Mouse (Mus musculus) cortical plate, adult 2 months (tissue): ENCODE measurements around the gene Ror1. TPM values are rescaled to one million over a fixed set of nuclear protein-coding genes. Genes with fewer than 3 reads are reported as not detected.

Experiments
- H3K27ac ChIP-seq: fragments of 200-500 bp; 2 replicates; pipeline ENCODE4 v1.5.1; 2012; ENCODE audit warnings: low read length, control low read depth, inconsistent platforms; ENCODE audit not compliant: insufficient read depth
- H3K4me1 ChIP-seq: fragments of 200-500 bp; 2 replicates; pipeline ENCODE4 v1.6.1; 2011; ENCODE audit warnings: low read length; ENCODE audit not compliant: control insufficient read depth, insufficient read depth
- H3K4me3 ChIP-seq: fragments of 200-500 bp; 2 replicates; pipeline ENCODE4 v1.5.1; 2011; ENCODE audit warnings: mild to moderate bottlenecking, low read length, control low read depth; ENCODE audit not compliant: insufficient read depth
- CTCF ChIP-seq: fragments of 200-500 bp; IDR thresholded peaks from 2 replicates; pipeline ENCODE4 v1.5.1; 2011; ENCODE audit warnings: mild to moderate bottlenecking, control low read depth, low read length; ENCODE audit not compliant: insufficient read depth; ENCODE audit errors: extremely low read depth
- POLR2A ChIP-seq: fragments of 200-500 bp; IDR thresholded peaks from 2 replicates; pipeline ENCODE4 v1.6.1; 2011; ENCODE audit warnings: mild to moderate bottlenecking, low read length, control low read depth; ENCODE audit not compliant: insufficient read depth; ENCODE audit errors: extremely low read depth
- polyA plus RNA-seq: library from polyadenylated mRNA; depleted of rRNA; stranded (reverse); fragments of >200 nt; gene quantifications from 2 replicates; pipeline ENCODE4 v1.2.3, GENCODE M21; 2012

Ror1 gene
- polyA plus RNA-seq, 1 experiment = 0.42 TPM

DNA sequence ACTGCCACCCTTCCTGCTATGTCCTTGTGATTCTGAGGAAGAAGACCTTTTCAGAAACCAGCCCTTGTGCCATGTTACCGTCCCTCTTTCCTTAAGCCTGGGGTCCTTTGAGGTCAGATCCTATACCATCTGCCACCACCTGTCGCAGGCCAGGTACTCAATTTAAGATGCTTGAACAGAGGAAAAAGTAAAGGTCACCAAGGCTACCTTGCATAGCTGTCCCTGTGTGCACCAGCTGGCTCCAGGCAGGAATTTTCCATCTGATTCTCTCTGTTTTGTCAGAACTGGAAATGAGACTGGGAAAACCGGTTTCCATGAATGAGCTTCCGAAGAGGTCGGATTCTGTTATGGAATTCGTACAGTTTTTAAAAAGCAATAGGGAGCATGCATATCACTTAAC, 294.8 kb downstream of the Ror1 start:
- no peak overlapping the region for H3K4me3 ChIP-seq
- TF ChIP-seq CTCF (no peak), POLR2A (no peak)
- H3K27ac ChIP-seq = no peak overlapping the region
- H3K4me1 ChIP-seq = no peaks in the 10 kb centered on the region

DNA sequence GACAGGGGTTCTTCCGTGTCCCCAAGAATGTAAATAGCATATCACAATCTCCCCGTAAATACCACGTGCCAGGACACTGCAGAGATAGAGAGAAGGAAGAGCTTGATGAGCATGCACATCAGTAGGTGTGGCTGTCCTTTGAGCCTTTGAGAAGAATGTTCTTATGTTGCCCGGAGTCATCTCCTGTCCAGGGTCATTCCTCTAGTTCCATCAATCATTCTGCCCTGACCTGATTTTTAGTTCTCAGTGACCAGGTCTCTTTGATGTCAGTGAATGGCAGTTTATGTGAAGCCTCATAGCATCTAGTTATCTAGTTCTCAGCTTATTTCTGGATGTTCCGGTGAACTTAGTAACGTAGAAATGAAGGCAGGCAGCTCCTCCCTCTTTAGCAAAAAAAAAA, 295.4 kb downstream of the Ror1 start:
- Histone ChIP-seq H3K27ac (no peak overlapping the region), H3K4me1 (no peaks in the 10 kb centered on the region), H3K4me3 (no peak overlapping the region)
- TF ChIP-seq CTCF (no peak), POLR2A (no peak)

DNA sequence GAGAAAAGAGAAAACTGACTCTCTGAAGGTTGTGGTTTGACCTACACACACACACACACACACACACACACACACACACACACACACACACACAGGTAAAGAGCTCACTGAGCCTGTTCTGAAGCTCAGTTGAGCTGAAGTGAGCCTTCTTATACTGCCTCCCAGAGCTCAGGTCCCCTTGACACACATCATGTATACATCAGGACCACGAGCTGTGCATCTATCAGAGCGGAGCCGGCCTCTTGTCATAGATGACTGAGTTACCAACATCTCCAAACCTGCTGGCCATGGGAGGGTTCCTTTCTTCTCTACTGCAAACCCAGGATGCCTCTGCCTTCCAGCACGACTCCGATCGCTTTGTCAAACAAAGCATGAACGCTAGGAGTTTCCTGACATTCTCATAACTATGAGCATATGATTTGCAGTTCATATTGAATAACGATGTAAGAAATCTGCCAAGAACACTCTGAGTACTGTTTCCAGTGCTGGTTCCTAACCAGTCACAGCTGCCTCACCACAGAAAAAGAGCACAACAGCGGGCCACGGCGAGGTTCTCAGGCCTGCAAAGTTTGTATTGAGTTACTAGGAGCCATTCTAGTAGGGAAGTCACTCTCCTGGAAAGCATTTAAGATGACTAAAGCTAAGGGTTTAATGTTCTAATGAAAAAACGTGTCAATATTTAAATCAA, 297.9 kb downstream of the Ror1 start:
- H3K4me1 ChIP-seq = no peaks in the 10 kb centered on the region
- H3K27ac ChIP-seq = no peak overlapping the region
- H3K4me3 ChIP-seq = no peak overlapping the region
- no peak for TF ChIP-seq POLR2A
- TF ChIP-seq CTCF = no peak

GRCm38 (mm10) chr4:100395407-100395806, 299.8 kb downstream of the Ror1 start:
- H3K4me1 ChIP-seq = no peaks in the 10 kb centered on the region
- H3K4me3 ChIP-seq = no peak overlapping the region
- H3K27ac ChIP-seq = no peak overlapping the region
- TF ChIP-seq POLR2A (no peak), CTCF (no peak)

DNA sequence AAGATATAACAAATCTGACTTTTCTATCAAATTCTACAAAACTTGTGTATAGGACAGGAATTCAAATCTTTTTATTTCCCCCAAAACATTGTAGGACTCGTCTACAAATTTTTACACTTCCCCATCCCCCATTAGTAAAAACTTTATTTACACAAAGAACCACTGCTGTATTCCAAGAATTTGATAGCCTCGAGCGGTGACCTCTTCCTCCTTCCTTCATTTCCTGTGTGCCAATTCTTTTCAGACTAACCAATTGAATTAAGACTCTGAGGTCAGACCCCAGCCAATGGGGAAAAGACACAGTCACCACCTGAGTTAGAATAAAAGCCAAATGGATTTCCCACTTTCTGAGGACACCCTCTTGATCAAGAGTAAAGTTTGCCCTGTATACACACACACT, 302.5 kb downstream of the Ror1 start:
- Histone ChIP-seq H3K4me1 (no peaks in the 10 kb centered on the region), H3K27ac (no peak overlapping the region), H3K4me3 (no peak overlapping the region)
- TF ChIP-seq POLR2A = no peak
- no peak for TF ChIP-seq CTCF

DNA sequence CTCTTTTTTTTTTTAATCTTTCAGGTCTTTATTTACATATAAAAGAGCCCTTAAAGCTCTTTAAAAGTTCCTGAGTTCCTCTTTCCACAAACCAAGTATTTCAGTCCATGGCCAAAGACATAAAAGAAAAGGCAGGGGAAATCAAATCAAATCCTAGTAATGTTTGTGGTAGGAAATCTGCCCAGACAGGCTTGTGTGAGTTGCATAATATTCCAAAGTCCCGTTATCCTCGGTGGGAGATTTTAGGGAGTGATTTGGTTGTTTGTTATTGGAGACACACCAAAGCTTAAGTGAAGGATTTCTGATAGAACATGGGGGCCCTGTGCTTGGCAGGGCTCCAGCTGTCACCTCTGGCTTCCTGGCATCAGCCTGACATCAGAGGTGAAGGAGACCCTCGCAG, 305.5 kb downstream of the Ror1 start:
- no peaks in the 10 kb centered on the region for H3K4me1 ChIP-seq
- H3K27ac ChIP-seq = no peak overlapping the region
- TF ChIP-seq CTCF (no peak), POLR2A (no peak)

GRCm38 (mm10) chr4:100401581-100402470, 306.2 kb downstream of the Ror1 start:
- no peak overlapping the region for H3K4me3 ChIP-seq
- TF ChIP-seq POLR2A (no peak), CTCF (no peak)
- H3K4me1 ChIP-seq = no peaks in the 10 kb centered on the region
- no peak overlapping the region for H3K27ac ChIP-seq

More for the DNA sequence above, 305.5 kb downstream of the Ror1 start:
- H3K4me3 ChIP-seq = no peak overlapping the region

DNA sequence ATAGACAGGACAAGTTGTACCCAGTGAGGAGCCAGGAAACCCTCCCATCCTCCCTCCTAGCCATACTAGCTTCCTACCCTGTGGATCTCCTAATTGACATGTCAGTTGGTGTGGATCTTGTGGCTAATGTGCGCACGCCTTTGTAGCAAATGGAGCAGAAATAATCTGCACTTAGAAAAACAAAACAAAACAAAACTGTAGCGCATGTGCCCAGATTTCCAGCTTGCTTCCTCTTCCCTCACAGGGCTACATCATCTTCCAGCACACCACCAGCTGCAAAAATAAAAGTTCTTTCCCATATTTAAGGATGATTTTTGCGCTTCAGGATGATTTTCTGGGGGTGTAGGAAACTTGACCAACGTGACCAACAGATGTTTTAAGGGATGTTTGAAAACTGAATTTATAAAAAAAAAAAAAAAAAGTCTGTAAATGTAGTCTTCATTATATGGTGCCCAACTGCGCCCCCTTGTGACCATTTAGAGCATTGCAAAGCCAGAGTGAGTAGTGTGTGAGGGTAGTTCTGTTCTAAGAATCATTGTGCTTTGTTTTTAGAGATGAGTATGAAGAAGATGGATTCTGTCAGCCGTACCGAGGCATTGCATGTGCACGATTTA, 311.8 kb downstream of the Ror1 start:
- Histone ChIP-seq H3K27ac (no peak overlapping the region), H3K4me3 (no peak overlapping the region), H3K4me1 (no peaks in the 10 kb centered on the region)
- TF ChIP-seq CTCF = peak; percentile 72
- no peak for TF ChIP-seq POLR2A

DNA sequence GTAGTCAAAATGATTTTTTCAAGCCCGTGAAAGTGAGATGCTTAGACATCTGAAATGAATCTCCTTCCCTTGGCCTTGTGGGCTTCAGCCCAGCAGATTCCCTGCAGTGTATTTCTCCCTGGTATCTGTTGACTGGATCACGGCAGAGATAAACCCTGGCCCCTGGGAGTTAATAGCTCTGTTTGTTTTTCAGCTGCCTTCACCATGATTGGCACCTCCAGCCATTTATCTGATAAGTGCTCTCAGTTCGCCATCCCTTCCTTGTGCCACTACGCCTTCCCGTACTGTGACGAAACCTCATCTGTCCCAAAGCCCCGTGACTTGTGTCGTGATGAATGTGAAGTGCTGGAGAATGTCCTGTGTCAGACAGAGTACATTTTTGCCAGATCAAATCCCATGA, 313.9 kb downstream of the Ror1 start:
- H3K4me3 ChIP-seq = no peak overlapping the region
- H3K4me1 ChIP-seq = no peaks in the 10 kb centered on the region
- no peak for TF ChIP-seq POLR2A
- TF ChIP-seq CTCF = no peak
- no peak overlapping the region for H3K27ac ChIP-seq
